Comparison of ENCODE assay signal across 15 mouse cellular contexts in the genomic region with DNA sequence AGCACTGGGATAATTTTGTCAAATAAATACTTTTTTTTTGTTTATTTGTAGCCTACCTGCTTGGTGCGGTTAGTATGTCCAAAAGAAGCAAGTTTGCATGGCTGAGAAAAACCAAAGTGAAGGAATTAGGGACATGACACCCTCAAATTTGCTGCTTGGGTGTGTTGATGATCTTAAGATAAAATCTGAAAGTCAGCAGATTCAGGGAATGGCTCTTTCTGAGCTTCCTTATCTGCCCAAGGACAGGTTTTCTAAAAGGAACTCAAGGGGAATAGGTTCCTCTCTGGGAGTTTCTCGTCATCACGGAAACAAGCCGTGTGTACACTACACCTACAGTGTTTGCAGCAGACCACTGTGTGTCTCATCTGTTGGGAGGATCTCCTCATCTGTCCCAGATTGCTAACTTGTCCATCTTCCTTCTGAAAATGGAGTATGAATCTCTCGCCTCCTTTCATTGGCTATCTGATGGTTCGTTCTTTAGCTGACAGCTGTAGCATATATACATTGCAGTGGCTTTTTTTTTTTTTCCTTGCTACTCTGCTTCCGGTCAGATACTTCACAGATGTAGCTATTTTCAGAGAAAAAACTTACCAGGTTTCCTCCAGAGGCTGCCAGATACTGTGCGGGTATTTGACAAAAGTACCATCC. TPM values are rescaled to one million over a fixed set of nuclear protein-coding genes. Genes with fewer than 3 reads are reported as not detected.
DNase-seq lines count a peak whose midpoint lies in the region; TF ChIP-seq lines count a peak whose summit lies in the region.
"Had no signal": no experiment of that assay in that cellular context is flagged by ENCODE, and none has a peak within 500 bp of the region (broad histone marks: within the 10 kb centered on the region; RNA-seq: fewer than 3 reads in every experiment).

No protein-coding gene starts in this region.

- H3K4me3 ChIP-seq in spleen, adult 2 months (ENCODE audit: extremely low read depth, insufficient read depth, insufficient read length): no peak overlapping the region
- peak overlapping the region; percentile 7 to 17; a peak in 3 of 4 replicates for H3K4me3 ChIP-seq in MEL (ENCODE audit: control insufficient read depth in 1 of 2, insufficient read depth in 1 of 2, low read depth in 2 of 2, low read length in 2 of 2)
- H3K4me3 ChIP-seq: embryonic facial prominence, embryonic 15.5 days; erythroblast, embryonic 14.5 days; forebrain, embryonic 10.5 days; gastrocnemius, adult 2 months; heart, embryonic 13.5 days; hindbrain, embryonic 13.5 days had no signal

- no peaks in the 10 kb centered on the region for H3K9me3 ChIP-seq in MEL (replicated peaks; ENCODE audit: insufficient read depth, low read length)
- H3K9me3 ChIP-seq: embryonic facial prominence, embryonic 15.5 days; forebrain, embryonic 10.5 days; heart, embryonic 13.5 days; hindbrain, embryonic 13.5 days had no signal

- no peak; the same call in 1 of the 2 replicates for TF ChIP-seq RAD21 in MEL (IDR thresholded peaks at IDR 0.05; ENCODE audit: low read depth, low read length)

- TF ChIP-seq EP300 in MEL (IDR thresholded peaks at IDR 0.05; ENCODE audit: low read depth in 1 of 2, low read length in 2 of 2): peak; percentile 28 to 76; a peak in 3 of 4 replicates

- no peaks in the 10 kb centered on the region for H3K27me3 ChIP-seq in spleen, adult 2 months (ENCODE audit: control insufficient read depth, insufficient read depth, low read length)
- no peaks in the 10 kb centered on the region for H3K27me3 ChIP-seq in MEL (ENCODE audit: control insufficient read depth in 1 of 2, insufficient read depth in 2 of 2, low read length in 2 of 2)
- no peaks in the 10 kb centered on the region for H3K27me3 ChIP-seq in splenic B cell, adult 2 months (ENCODE audit: control insufficient read depth, insufficient read depth, low read length, poor library complexity, severe bottlenecking)
- H3K27me3 ChIP-seq: embryonic facial prominence, embryonic 15.5 days; heart, embryonic 13.5 days; hindbrain, embryonic 13.5 days had no signal

- TF ChIP-seq CTCF in spleen, adult 2 months (IDR thresholded peaks at IDR 0.05; ENCODE audit: extremely low read depth, insufficient read depth, insufficient read length, insufficient replicate concordance): no peak
- TF ChIP-seq CTCF in MEL (IDR thresholded peaks at IDR 0.05 in 2 of 3, conservative IDR thresholded peaks at IDR 0.05 in 1 of 3; ENCODE audit: control insufficient read depth in 1 of 3, insufficient read depth in 1 of 3, low read depth in 2 of 3, low read length in 3 of 3, poor library complexity in 1 of 3, severe bottlenecking in 1 of 3): no peak

- no peaks in the 10 kb centered on the region for H3K79me2 ChIP-seq in MEL (ENCODE audit: control insufficient read depth, insufficient read depth, low read length, poor library complexity)

- no peak for TF ChIP-seq POLR2A in spleen, adult 2 months (IDR thresholded peaks at IDR 0.05; ENCODE audit: low read depth, low read length)
- TF ChIP-seq POLR2A in MEL (IDR thresholded peaks at IDR 0.05; ENCODE audit: control insufficient read depth in 1 of 2, insufficient read depth in 1 of 2, low read depth in 1 of 2, low read length in 2 of 2, poor library complexity in 1 of 2): no peak

- H3K4me1 ChIP-seq in spleen, adult 2 months (ENCODE audit: control insufficient read depth, insufficient read depth, insufficient read length): peaks cover 31% of the 10 kb centered on the region
- H3K4me1 ChIP-seq in MEL (ENCODE audit: control insufficient read depth in 1 of 2, insufficient read depth in 2 of 2, low read length in 2 of 2): peaks cover 29 to 30% of the 10 kb centered on the region in 2 experiments
- H3K4me1 ChIP-seq: forebrain, embryonic 10.5 days; hindbrain, embryonic 13.5 days had no signal

- H3K9ac ChIP-seq in MEL (ENCODE audit: control insufficient read depth, low read depth, low read length, poor library complexity, severe bottlenecking): no peak overlapping the region; the same call in 1 of the 2 replicates
- H3K9ac ChIP-seq: embryonic facial prominence, embryonic 15.5 days; heart, embryonic 13.5 days; hindbrain, embryonic 13.5 days had no signal

- peak overlapping the region; percentile 83 for H3K27ac ChIP-seq in spleen, adult 2 months (ENCODE audit: insufficient read depth, low read length)
- H3K27ac ChIP-seq in MEL (ENCODE audit: control insufficient read depth, low read depth, low read length): 0 out of 2 replicates have a peak overlapping the region, but pooled peaks have one; percentile 5
- H3K27ac ChIP-seq: embryonic facial prominence, embryonic 15.5 days; forebrain, embryonic 10.5 days; gastrocnemius, adult 2 months; heart, embryonic 13.5 days; hindbrain, embryonic 13.5 days; hindbrain, postnatal 0 days had no signal

- DNase-seq in heart, adult 11 months: peak; percentile 17
- DNase-seq in heart, postnatal 10 days: no peak
- no peak for DNase-seq in spleen, adult 2 months (ENCODE audit: low read depth in 1 of 2, low spot score in 2 of 2)
- DNase-seq in spleen, postnatal 10 days (ENCODE audit: low spot score in 2 of 2): no peak
- DNase-seq in MEL (ENCODE audit: low read depth, low spot score): peak; percentile 44
- DNase-seq in splenic B cell, adult 2 months (ENCODE audit: low read depth, low spot score): peak; percentile 20
- DNase-seq in left cerebral cortex, postnatal 10 days (ENCODE audit: extremely low spot score in 1 of 2, low spot score in 2 of 2): no peak
- no peak for DNase-seq in adrenal gland, postnatal 4 days (ENCODE audit: low spot score in 2 of 2)

- WGBS in spleen, adult 2 months: 29% methylated on average over 8 of the region's 8 CpGs

- H3K36me3 ChIP-seq in spleen, adult 2 months (ENCODE audit: control insufficient read depth, insufficient read depth, low read length): no peaks in the 10 kb centered on the region
- peaks cover 0 to 35% of the 10 kb centered on the region in 2 experiments; a peak in 2 of 4 replicates for H3K36me3 ChIP-seq in MEL (ENCODE audit: control insufficient read depth in 1 of 2, insufficient read depth in 2 of 2, low read length in 2 of 2)
- no peaks in the 10 kb centered on the region for H3K36me3 ChIP-seq in splenic B cell, adult 2 months (ENCODE audit: control insufficient read depth, insufficient read depth, low read length, poor library complexity, severe bottlenecking)
- H3K36me3 ChIP-seq: embryonic facial prominence, embryonic 15.5 days; forebrain, embryonic 10.5 days; heart, embryonic 13.5 days; hindbrain, embryonic 13.5 days had no signal

- intact Hi-C loops in heart, postnatal 10 days (cut with DNase I): loop anchor here (1.0 to 5.0 kb wide), 3 partner anchors 87 to 385 kb away; a partner anchor contains a TSS
- intact Hi-C loops in left cerebral cortex, postnatal 10 days (cut with DNase I): loop anchor here (2.0 to 5.0 kb wide), 2 partner anchors 262 to 387 kb away; no protein-coding TSS in a partner anchor

TF ChIP-seq in MEL, 35 proteins besides CTCF, POLR2A, EP300 and RAD21:
- TF ChIP-seq CHD2 (IDR thresholded peaks at IDR 0.05; ENCODE audit: low read length) (no peak), HCFC1 (IDR thresholded peaks at IDR 0.05; ENCODE audit: low read depth, low read length) (0 out of 2 replicates have a peak, but pooled peaks have one; percentile 11), MAX (IDR thresholded peaks at IDR 0.05; ENCODE audit: low read length) (0 out of 2 replicates have a peak, but pooled peaks have one; percentile 18), GATA1 (IDR thresholded peaks at IDR 0.05; ENCODE audit: low read depth, low read length) (peak; percentile 59; the same call in 1 of the 2 replicates), USF2 (IDR thresholded peaks at IDR 0.05; ENCODE audit: borderline replicate concordance in 1 of 2, insufficient read depth in 1 of 2, low read depth in 1 of 2, low read length in 2 of 2) (no peak), TAL1 (IDR thresholded peaks at IDR 0.05; ENCODE audit: low read length) (peak; percentile 39; the same call in 1 of the 2 replicates), MEF2A (IDR thresholded peaks at IDR 0.05; ENCODE audit: extremely low read depth, insufficient replicate concordance, low read depth, low read length, poor library complexity, severe bottlenecking) (no peak), ZNF384 (IDR thresholded peaks at IDR 0.05; ENCODE audit: low read depth, low read length) (peak; percentile 80), ZC3H11A (IDR thresholded peaks at IDR 0.05; ENCODE audit: low read depth, low read length) (0 out of 2 replicates have a peak, but pooled peaks have one; percentile 2), USF1 (IDR thresholded peaks at IDR 0.05; ENCODE audit: low read depth, low read length) (no peak), MYC (IDR thresholded peaks at IDR 0.05; ENCODE audit: low read depth, low read length) (no peak), ETS1 (IDR thresholded peaks at IDR 0.05; ENCODE audit: low read depth, low read length) (peak; percentile 29; the same call in 1 of the 2 replicates), MAFK (IDR thresholded peaks at IDR 0.05; ENCODE audit: borderline replicate concordance, low read depth, low read length) (peak; percentile 25; the same call in 1 of the 2 replicates)

RNA-seq across cellular contexts. Expression of a gene that starts 60.0 kb away (rescaled TPM):
- 10 to 100 TPM; 21.7 to 24.6 TPM for total RNA-seq in heart, postnatal 10 days (2021)
- polyA plus RNA-seq in spleen, adult 2 months (2012; rRNA removed): 6.7 and 7.0 TPM in 2 replicates
- 14.2 and 16.1 TPM in 2 replicates for total RNA-seq in MEL (2012; rRNA removed)
- 10 to 100 TPM in 1 of 2 experiments, not detected in 1; 13.2 TPM for polyA plus RNA-seq in MEL (2012; ENCODE audit: insufficient read depth in 1 of 2, insufficient read length in 2 of 2, low read depth in 1 of 2, low replicate concordance in 2 of 2, missing spikeins in 1 of 2)
- total RNA-seq in left cerebral cortex, postnatal 10 days (2021): 10 to 100 TPM; 29.5 to 31.2 TPM
- 10 to 100 TPM; 41.5 to 42.7 TPM for total RNA-seq in adrenal gland, postnatal 4 days (2021)

Comparison
In these comparisons a context has a peak if more than half of its experiments do, and no peak if none do; other contexts are left out.
1. DNase-seq: peak in heart, adult 11 months (single experiment), MEL (single experiment) and splenic B cell, adult 2 months (single experiment); none in heart, postnatal 10 days (0 of 2), spleen, adult 2 months (0 of 2), spleen, postnatal 10 days (0 of 2), left cerebral cortex, postnatal 10 days (0 of 2) and adrenal gland, postnatal 4 days (0 of 2).